Mouse (Mus musculus) testis, adult 10 weeks (tissue): ENCODE measurements around the gene Trim63. TPM values are rescaled to one million over a fixed set of nuclear protein-coding genes. Genes with fewer than 3 reads are reported as not detected.

Experiments used
- polyA plus RNA-seq: library from polyadenylated mRNA; stranded (reverse); fragments of 350-450 nt; fragmentation: Illumina TruSeq; extraction: RNeasy Lipid Tissue Mini Kit (QIAGEN cat#74804); gene quantifications from one replicate; pipeline ENCODE4 v1.2.3, GENCODE M21; 2014; ENCODE audit warnings: low read depth, low replicate concordance

Gene Trim63
- polyA plus RNA-seq: 0.77 TPM

GRCm38 (mm10) chr4:134314876-134315275, at the start of gene Trim63:
Gene Trim63, plus strand, starts transcription at chr4:134315120.

GRCm38 (mm10) chr4:134287575-134288025, 27.3 kb upstream of the Trim63 start, which contains the start of gene Pdik1l:
Gene Pdik1l, minus strand, starts transcription at chr4:134287895.

GRCm38 (mm10) chr4:134343071-134344031, 28.4 kb downstream of the Trim63 start, which contains the start of gene Slc30a2:
Gene Slc30a2, plus strand, starts transcription at chr4:134343181.

Other genes starting within 250 kb of the Trim63 start
- gene Cd52, start 220.0 kb upstream of the Trim63 start, polyA plus RNA-seq: 12.2 TPM
- 17.0 TPM for gene Ubxn11, start 212.6 kb upstream of the Trim63 start, polyA plus RNA-seq
- 3.2 TPM for gene Sh3bgrl3, start 186.3 kb upstream of the Trim63 start, polyA plus RNA-seq
- gene Cep85, start 128.0 kb upstream of the Trim63 start, polyA plus RNA-seq: 53.0 TPM
- gene Gm7534, start 112.1 kb upstream of the Trim63 start, polyA plus RNA-seq: not detected
- 32.9 TPM for gene Catsper4, start 87.7 kb upstream of the Trim63 start, polyA plus RNA-seq
- not detected for gene Cnksr1, start 76.7 kb upstream of the Trim63 start, polyA plus RNA-seq
- gene E130218I03Rik, start 71.5 kb upstream of the Trim63 start, polyA plus RNA-seq: not detected
- gene Zfp593, start 69.5 kb upstream of the Trim63 start, polyA plus RNA-seq: 0.59 TPM
- gene Gm30191, start 68.2 kb upstream of the Trim63 start, polyA plus RNA-seq: not detected
- gene Grrp1, start 61.0 kb upstream of the Trim63 start, polyA plus RNA-seq: not detected
- gene Pdik1l, start 27.2 kb upstream of the Trim63 start, polyA plus RNA-seq: 13.0 TPM
- 14.4 TPM for gene Slc30a2, start 28.1 kb downstream of the Trim63 start, polyA plus RNA-seq
- not detected for gene Extl1, start 68.7 kb downstream of the Trim63 start, polyA plus RNA-seq
- 14.2 TPM for gene Pafah2, start 81.2 kb downstream of the Trim63 start, polyA plus RNA-seq
- 247 TPM for gene Stmn1, start 153.2 kb downstream of the Trim63 start, polyA plus RNA-seq
- gene Paqr7, start 181.6 kb downstream of the Trim63 start, polyA plus RNA-seq: 7.2 TPM
- 6.6 TPM for gene Aunip, start 195.9 kb downstream of the Trim63 start, polyA plus RNA-seq
- gene Mtfr1l, start 220.3 kb downstream of the Trim63 start, polyA plus RNA-seq: 63.1 TPM
- 0.35 TPM for gene Selenon, start 237.0 kb downstream of the Trim63 start, polyA plus RNA-seq